Mouse (Mus musculus) inflammation-experienced regulatory T-cells, adult 6 months (primary cell): ENCODE results near the gene Ccnl2. TPM values are rescaled to one million over a fixed set of nuclear protein-coding genes. Genes with fewer than 3 reads are reported as not detected.

ENCODE experiments used
- ATAC-seq: one replicate; pipeline ENCODE4 v1.8.0; 2017
- polyA plus RNA-seq, 3 experiments: library from polyadenylated mRNA; unstranded; fragments of 100-300 nt; shearing (Covaris generic); gene quantifications; one replicate each; pipeline ENCODE4 v1.2.1; 2017

Gene Ccnl2
- polyA plus RNA-seq, 3 experiments from 2014 or later = 83.8 to 128 (median 117) TPM

DNA sequence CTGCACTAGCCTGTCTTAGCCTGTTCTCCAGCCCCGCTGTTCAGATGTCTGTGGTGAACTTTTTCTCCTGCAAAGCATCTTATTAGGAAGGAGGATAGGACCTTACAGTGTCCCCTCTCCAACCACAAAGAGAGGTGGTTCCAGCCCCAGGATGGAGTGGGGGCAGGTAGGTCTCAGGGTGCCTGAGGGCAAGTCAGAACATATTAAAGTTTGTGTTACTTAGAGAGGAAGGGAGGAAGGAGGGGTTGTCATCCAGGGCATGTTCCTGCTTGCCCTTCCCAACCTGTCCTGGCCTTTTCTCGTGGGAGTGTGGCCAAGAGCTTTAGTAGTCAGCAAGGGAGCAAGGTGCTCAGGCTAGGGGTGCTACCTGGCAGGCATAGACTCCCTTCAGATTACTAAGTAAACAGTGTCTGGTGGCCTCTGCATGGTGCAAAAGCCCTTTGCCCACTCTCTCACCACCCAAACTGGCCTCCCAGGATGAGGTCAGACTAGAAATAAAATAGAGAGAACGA, 21.6 kb upstream of the Ccnl2 start:
- no peak for ATAC-seq

DNA sequence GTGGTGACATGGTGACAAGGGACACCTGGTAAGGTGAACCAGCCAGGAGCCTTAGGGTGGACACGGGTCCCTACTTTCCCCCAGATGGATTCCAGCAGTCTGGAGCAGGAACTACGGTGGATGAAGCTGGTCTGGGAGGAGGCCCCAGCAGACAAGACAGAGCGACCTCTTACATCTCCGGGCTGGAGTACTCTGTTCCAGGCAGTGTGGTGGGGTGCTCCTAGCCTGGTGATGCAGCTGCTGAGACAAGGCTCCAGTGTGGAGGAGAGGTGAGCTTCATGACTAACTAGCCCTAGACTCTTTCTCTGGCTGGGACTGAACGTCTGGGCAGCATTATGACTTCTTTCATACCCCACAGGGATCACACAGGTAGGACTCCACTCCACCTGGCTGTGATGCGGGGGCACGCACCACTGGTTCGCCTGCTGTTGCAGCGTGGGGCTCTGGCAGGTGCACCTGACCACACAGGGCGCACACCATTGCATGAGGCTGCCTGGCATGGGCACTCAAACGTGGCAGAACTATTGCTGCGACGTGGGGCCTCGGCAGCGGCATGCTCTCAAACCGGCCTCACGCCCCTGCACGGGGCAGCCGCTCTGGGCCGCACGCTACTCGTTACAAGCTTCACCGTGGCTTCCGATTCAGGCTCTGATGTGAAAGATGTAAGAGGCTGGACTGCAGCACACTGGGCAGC, 20.9 kb upstream of the Ccnl2 start:
- ATAC-seq = no peak

DNA sequence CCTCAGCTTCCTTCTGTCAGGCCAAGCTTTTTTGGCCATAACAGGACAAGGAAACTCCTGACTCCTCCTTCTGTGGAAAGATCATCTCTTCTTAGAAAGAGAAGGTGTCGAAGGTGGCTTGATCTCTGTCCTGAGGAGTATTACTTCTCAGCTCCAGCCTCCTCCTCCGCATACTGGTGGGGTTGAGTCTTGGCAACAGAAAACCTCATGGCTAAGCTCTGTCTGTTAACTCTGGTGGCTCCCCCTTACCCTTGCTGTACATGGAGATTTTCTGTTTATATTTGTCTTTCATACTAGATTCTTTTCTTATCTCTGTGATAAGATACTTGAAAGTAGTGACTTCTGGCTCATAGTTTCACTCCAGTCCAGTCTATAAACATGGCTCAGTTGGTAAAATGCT, 18.6 kb upstream of the Ccnl2 start:
- ATAC-seq = no peak

DNA sequence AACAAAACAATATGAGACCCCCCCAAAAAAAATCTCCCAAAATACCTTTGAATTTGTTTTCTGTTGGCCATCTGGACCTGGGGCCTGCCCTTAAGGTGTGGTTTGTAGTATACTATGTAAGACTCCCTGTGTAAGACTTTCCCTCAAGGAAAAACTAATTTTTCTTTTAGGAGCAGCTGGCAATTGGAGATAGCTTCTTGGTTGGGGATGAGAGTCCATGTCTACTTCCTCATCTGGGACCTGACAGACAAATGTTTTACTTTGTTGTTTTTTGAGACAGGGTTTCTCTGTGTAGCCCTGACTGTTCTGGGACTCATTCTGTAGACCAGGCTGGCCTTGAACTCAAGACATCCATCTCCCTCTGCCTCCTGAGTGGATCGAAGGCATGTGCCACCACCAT, 10.2 kb upstream of the Ccnl2 start:
- no peak for ATAC-seq

DNA sequence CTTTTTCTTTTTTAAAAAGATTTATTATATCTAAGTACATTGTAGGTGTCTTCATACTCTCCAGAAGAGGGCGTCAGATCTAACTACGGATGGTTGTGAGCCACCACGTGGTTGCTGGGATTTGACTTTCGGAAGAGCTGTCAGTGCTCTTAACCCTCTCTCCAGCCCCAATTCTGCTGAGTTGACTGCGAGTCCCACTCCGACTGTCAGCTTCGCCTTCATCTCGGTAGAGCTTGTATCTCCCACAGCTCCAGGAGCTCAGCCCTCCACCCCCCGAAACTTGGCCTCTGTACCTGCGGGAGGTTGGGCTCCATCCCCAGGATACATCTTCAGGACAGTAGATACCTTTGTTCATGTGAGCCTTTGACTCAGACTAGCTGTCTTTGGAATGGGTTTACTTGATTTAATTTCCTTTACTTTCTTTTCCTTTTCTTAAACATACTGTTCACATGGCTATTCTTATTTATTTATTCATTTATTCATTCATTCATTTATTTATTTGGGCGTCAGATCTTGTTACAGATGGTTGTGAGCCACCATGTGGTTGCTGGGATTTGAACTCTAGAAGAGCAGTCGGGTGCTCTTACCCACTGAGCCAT, 9.4 kb upstream of the Ccnl2 start, which contains the start of gene Mrpl20:
Gene Mrpl20 (plus strand): TSS at position 138 of the 599 bp plus-strand sequence.
- peak; percentile 57 for ATAC-seq

DNA sequence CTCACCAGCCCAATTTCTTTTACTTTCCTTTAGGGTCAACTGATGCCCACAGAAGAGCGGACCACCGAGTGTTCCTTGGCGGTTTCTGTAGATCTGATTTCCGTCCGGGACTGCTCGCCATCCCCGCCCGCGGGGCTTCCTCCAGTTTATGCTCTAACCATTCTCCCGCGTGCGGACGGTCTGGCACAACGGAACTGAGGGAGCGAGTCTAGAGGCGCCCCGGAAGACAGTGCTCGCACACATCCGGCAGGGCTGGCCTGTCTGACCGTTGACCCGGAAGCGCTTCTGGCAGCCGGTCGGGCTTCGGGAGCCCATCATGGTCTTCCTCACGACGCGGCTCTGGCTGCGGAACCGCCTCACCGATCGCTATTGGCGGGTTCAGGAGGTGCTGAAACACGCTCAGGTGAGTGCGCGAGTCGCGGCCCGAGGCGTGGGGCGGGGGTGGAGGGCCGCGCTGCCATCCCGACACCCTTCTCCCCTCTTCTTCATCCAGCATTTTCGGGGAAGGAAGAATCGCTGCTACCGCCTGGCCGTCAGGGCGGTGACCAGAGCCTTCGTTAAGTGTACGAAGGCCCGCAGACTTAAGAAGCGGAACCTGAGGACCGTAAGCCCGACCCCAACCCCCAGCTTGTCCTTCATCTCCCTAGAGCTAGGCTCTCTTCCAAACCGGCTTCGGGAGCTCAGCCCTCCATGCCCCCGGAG, 8.8 kb upstream of the Ccnl2 start:
- peak; percentile 94 for ATAC-seq

DNA sequence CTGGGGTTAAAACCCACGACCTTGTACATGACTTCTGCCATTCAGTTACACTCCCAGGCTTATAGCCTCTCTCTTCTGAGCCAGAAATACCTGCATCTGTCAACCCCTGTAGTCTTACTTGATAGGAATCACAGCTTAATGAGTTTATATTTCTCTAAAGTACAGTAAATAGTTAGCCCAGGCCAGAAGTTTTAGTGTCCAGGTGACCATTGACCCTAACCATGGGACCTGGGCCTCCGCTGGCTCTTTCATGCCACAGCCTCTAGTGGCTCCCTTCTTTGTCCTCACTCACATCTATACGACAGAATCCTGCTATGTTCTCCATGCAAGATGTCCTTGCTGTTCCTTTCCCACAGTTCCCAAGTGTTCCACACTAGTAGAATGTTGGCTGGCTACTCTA, 4.4 kb upstream of the Ccnl2 start:
- no peak for ATAC-seq

DNA sequence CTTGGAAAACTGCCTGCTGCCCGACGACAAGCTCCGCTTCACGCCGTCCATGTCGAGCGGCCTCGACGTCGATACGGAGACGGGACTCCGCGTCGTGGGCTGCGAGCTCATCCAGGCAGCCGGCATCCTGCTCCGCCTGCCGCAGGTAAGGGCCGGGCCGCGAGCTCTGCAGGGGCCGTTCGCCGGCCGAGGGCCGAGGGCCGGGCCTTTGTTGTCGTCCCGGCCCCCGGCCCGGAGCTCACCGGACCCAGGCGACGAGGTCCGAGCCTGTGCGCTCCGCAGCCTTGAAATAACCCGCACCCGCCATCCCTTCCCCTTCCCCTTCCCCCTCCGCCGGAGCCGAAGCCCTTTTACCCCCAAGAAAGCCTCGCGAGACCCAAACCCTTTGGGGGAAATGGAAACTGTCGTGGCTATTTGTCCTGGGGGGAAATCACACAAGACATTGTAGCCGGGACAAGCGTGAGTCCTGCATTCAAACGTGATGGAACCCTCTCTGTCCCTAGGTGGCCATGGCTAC, 434 bp downstream of the Ccnl2 start:
- ATAC-seq = peak; percentile 12

DNA sequence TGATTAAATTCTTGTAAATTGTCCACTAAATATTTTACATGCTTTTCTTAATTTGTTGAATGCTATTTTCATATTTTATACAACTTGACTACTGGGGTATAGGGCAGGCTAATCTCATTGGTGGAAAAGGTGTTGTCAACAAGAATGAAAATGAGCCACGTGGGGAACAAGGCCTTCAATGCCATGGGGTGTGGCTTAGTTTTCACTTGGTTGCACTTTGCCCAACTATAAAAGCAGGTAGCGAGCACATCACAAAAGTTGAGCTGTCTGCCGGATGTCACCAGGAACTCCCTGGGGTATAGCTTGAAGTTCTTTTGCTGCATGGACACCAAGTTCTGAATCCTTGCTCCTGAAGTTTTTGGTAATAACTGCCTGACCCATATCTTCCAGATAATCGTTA, 5.2 kb downstream of the Ccnl2 start:
- ATAC-seq = no peak

DNA sequence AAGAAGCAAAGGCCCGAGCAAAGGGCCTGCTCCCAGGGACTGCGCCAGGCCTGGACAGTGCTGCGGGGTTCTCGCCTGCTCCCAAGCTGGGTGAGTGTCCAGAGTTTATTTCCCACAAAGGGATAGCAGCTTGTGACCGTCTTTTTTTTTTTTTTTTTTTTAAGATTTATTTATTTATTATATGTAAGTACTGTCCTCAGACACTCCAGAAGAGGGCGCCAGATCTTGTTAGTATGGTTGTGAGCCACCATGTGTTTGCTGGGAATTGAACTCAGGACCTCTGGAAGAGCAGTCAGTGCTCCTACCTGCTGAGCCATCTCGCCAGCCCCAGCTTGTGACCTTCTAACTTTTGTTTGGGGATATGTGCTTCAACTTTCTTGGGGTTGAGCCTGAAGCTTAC, 8.7 kb downstream of the Ccnl2 start:
- no peak for ATAC-seq

DNA sequence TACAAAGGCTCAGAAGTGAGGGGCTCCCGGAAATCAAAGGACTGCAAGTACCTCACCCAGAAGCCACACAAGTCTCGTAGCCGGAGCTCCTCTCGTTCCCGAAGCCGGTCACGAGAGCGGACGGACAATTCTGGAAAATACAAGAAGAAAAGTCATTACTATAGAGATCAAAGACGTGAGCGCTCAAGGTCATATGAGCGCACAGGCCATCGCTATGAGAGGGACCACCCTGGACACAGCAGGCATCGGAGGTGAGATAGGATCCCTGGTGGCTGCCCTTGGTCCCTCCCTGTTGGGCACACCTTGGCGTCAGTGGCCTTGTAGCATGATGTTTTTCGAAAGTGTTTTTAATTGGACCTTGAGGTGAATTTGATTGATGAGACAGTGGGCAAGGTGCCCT, 11.2 kb downstream of the Ccnl2 start:
- ATAC-seq = no peak

DNA sequence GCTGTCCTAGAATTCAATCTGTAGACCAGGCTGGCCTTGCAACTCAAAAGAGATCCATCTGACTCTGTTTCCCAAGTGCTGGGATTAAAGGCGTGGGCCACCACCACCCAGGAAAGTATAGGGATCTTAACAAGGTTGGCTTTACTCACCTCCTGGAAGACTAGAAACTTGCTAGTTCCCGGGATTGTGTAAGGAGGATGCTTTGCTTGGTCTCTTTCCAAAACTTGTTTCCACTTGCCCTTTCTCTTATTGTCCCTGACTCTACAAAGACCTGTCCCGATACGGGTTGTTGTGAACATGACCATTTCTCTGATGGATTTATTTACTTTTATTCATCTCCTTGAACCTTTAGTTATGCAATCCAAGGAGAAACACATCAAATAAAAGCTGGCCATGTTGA, 17.6 kb downstream of the Ccnl2 start:
- ATAC-seq = no peak

DNA sequence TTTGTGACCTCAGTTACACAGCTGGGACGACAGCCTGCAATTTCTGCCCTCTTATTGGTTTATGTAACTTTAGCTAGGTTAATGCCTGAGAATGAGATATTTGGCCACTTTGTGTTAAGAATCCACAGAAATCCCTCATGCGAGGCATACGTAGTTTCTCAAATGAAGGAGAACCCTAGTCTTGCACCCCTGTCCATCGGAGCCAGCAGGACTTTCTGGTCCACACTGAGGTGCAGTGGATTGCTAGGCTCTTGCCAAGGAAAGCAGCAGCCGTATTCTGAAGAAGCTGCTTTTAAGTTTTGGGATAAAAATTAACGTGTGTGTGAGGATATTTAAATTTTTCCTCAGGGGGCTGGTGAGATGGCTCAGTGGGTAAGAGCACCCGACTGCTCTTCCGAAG, 18.3 kb downstream of the Ccnl2 start:
- no peak for ATAC-seq

DNA sequence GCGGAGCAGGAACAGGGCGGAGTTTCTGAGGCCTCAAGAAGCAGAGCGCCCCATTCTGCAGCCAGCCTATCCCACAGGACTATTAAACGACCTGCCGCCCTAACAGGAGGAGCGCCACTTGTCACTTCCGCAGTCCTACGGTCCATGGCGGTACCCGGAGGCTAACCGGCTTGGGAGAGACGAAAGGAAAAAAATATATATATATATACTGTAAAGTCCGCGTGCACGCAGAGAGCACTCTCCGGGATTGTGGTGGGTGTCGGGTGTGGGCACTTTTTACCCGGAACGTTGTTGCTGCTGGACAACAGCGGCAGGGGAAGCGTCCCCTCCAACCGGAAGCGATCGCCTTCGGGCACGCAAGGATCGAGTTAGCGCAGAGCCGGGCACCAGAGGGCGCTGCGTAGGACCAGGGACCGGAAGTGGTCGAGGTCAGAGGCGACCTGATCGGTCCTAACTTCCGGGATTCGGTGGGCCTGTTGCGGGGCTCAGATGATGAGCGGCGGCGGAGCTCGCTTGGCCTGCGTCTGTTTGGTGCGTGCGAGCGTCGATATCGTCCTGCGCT, 19.0 kb downstream of the Ccnl2 start, which contains the start of gene Aurkaip1:
Gene Aurkaip1 (plus strand): TSS at position 68 of the 562 bp plus-strand sequence.
- ATAC-seq = peak; percentile 84

DNA sequence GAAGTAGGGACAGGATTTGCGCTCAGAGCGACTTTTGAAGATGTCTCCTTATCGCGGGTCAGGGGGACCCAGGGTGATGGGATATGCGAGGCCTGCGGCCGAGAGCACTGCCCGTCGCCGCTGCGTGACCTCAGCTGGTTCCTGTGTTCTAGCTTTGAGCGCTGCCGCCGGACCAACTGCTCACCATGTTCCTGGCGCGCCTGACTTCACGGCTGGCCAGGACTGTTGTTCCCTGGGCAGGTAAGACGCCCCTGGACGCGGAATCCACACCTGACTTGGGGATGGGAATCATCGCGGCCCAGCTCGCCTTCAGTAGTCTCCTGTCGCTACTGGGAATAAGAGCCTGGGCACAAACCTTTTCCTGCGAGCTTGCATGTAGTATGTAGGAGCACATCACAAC, 19.5 kb downstream of the Ccnl2 start:
- peak; percentile 17 for ATAC-seq

DNA sequence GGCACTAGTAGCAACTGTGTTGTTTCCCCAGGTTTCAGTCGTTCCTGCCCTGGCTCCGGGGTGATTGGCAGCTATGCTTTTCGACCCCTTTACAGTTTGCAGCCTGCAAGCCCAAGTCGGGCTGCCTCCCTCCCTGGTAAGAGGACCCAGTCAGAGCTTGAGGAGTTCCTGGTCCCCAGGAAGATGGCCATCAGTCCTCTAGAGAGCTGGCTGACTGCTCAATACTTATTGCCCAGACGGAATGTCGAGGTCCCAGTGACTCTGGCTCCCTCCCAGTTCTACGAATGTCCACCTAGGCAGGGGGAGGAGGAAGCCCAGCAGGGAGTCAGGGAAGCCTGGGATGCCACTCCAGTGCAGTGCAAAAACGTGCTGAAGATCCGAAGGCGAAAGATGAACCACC, 20.0 kb downstream of the Ccnl2 start:
- no peak for ATAC-seq

DNA sequence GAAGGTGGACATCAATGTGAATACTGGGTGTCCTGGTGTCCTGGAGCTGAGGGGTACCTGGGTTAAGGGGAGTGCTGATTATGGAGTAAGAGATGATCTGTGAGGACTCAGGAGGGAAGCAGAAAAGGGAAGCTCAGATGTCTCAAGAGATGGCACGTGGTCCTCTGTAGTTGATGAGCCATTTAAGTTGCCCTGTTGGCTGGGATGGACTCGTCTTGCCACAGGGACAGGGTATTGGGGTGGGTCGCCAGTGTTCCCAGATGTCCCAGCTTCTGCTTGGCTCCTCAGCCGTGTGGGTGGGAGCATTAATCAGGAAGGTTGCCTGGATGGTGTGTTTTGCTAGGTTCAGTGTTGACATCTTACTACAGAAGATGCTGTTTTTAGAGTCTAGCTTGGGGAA, 20.9 kb downstream of the Ccnl2 start:
- ATAC-seq = no peak

DNA sequence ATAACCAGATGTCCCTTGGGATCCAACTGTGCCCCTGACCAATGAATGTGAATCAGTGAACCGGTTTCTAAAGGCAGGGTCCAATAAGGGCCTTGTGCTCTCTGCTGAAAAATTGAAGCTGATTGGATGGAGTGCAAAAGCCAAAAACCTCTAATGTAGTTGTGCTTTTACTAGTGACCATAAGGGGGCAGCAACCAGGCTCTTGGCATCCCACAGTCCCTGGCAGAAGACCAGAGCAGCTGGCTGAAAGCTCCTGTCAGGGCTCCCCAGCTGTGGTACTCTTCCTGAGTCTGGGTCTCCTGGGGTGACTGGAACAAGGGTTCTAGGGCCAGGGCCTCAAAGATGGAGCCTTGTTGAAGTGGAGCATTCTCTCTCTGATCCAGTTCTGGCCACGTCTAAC, 21.5 kb downstream of the Ccnl2 start:
- ATAC-seq = peak; percentile 53

DNA sequence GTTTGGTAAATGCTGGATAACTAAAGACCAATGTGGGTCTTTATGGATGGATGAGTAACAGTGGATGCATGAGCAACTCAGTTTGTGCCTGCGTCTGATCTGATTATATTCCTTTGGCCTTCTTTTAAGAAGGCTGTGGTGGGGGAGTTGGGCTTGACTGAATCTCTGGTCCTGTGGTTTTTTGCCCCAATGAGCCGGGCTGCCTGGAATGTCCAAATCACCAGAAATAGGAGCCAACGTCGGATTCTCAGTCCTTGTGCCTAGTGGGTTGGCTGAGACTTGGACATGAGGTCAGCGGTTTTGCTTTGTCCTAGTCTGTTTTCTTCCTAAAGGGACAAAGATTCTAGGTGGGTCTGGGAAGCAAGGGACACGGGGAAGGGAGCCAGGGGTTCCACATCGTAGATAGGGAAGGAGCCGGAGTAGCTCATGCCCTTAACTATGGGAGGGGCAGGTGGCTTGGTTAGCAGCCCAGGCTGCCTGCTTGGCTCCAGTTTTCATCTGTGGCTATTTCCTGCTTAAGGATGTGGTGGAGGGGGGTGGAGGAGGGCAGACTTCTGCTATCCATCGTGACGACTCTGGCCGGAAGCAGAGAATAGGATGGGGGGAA, 25.2 kb downstream of the Ccnl2 start:
- ATAC-seq = no peak

DNA sequence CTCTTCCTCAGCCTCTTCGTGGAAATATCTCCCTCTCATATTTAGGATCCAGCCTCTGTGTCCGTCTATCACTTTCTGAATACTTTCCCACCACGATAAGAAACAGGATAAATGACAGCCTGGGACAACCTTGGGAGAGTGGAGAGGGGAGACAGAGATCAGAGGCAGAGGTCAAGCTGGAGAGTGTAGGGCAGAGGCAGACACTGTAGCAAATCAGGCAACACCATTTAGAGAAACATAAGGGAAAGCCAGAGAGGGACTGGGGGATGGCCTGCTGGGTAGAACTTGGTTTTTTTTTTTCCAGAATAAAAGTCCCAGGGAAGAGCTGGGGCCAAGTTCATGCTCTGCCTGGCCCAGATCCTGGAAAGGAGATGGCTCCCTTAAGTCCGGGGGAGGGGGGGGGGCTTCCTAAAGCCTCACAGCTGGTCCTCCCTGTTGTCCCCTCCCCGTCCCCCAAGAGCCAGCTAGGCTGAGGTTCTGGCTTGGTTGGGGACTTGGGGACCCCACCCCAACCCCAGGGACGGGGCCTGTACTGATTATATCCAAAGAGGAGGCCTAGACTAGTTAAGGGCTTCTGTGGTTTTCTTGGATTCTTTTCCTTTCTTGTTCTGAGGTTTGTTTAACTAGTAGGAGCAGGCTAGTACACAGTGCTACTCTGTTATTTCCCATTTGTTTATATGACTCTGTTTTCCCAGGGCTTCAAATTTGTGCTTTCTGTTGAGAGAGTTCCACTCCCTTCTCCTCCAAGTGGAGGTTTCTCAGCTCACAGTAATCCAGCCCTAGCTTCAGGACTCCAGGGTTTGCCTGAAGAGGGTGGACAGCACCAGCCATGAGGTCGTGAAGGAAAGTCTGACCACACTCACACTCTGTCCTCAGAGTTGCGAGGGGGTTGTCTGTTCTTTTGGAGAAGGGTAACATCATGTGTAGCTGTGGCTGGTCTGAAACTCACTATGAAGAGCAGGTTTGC, 26.2 kb downstream of the Ccnl2 start:
- ATAC-seq = no peak

DNA sequence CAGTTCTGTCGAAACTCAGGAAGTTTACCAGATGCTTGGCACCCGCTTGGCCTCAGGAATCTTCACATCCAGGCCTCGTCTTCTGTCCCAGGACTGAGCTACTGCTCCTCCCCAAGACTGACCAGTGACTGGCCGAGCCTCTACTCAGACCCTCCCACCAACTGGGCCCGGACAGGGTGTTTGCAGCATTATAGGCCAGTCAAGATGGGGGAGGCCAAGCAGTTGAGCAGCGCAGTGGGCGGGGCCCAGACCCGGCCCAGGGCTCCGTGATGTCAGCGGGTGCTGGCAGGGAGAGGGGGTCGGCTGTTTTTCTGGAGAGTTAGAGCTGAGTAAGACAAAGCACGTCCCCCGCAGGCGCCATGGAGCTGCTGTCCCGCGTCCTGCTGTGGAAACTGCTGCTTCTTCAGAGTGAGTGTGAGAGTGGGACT, 27.2 kb downstream of the Ccnl2 start, which contains the start of gene Mxra8:
Gene Mxra8 (plus strand): TSS at position 198 of the 428 bp plus-strand sequence.
- ATAC-seq = no peak
